Comparison of ENCODE assay signal across 16 mouse cellular contexts in genomic region chrX:160471257-160471786, GRCm38 (mm10). TPM values are rescaled to one million over a fixed set of nuclear protein-coding genes. Genes with fewer than 3 reads are reported as not detected.
DNase-seq lines count a peak whose midpoint lies in the region; ATAC-seq and TF ChIP-seq lines count a peak whose summit lies in the region.
"Had no signal": no experiment of that assay in that cellular context is flagged by ENCODE, and none has a peak within 500 bp of the region (broad histone marks: within the 10 kb centered on the region; RNA-seq: fewer than 3 reads in every experiment).

No protein-coding gene starts in this region.

- no peak for TF ChIP-seq CTCF in Patski (IDR thresholded peaks at IDR 0.05)

- DNase-seq in adrenal gland, postnatal 10 days: peak; percentile 2
- no peak for DNase-seq in adrenal gland, postnatal 25 days
- DNase-seq in kidney, adult 9 months: peak; percentile 21
- DNase-seq in kidney, postnatal 10 days: no peak
- peak; percentile 43 for DNase-seq in Patski (ENCODE audit: low read depth, low spot score)
- DNase-seq: cerebellum, adult 2 months; cerebellum, postnatal 10 days; forebrain, postnatal 0 days; gastrocnemius, postnatal 14 days had no signal

- H3K4me1 ChIP-seq in midbrain, embryonic 16.5 days (ENCODE audit: control insufficient read depth, insufficient read depth, low read length): no peaks in the 10 kb centered on the region
- H3K4me1 ChIP-seq: embryonic facial prominence, embryonic 10.5 days; forebrain, embryonic 13.5 days; heart, embryonic 12.5 days; hindbrain, embryonic 10.5 days had no signal

- peak; percentile 57 for ATAC-seq in Patski
- ATAC-seq in midbrain, embryonic 16.5 days: peak; percentile 76
- ATAC-seq: forebrain, embryonic 13.5 days; forebrain, postnatal 0 days had no signal

- CTCF ChIA-PET in Patski (lab: Charles Lee): interaction anchor here (0.9 to 1.6 kb wide), 3 partner anchors 13 to 20 kb away, joined by 4 to 6 read pairs (median 4); no protein-coding TSS in a partner anchor

- H3K4me2 ChIP-seq in midbrain, embryonic 16.5 days (ENCODE audit: low read length): no peak overlapping the region
- H3K4me2 ChIP-seq: forebrain, embryonic 13.5 days; heart, embryonic 12.5 days; hindbrain, embryonic 14.5 days had no signal

- WGBS in midbrain, embryonic 16.5 days: 78% methylated on average over 3 of the region's 3 CpGs

- no peak overlapping the region for H3K9ac ChIP-seq in midbrain, embryonic 16.5 days (ENCODE audit: low read depth, low read length)
- H3K9ac ChIP-seq: forebrain, embryonic 13.5 days; forebrain, postnatal 0 days; heart, embryonic 12.5 days; hindbrain, embryonic 14.5 days had no signal

- no peak overlapping the region for H3K27ac ChIP-seq in midbrain, embryonic 16.5 days (ENCODE audit: low read length)
- H3K27ac ChIP-seq: embryonic facial prominence, embryonic 10.5 days; forebrain, embryonic 13.5 days; hindbrain, embryonic 10.5 days; hindbrain, embryonic 14.5 days had no signal

- H3K9me3 ChIP-seq in midbrain, embryonic 16.5 days (replicated peaks; ENCODE audit: control insufficient read depth, low read length, poor library complexity, severe bottlenecking): no peaks in the 10 kb centered on the region
- H3K9me3 ChIP-seq: embryonic facial prominence, embryonic 10.5 days; forebrain, embryonic 13.5 days; heart, embryonic 12.5 days; hindbrain, embryonic 10.5 days had no signal

- peaks cover 14% of the 10 kb centered on the region for H3K27me3 ChIP-seq in Patski
- H3K27me3 ChIP-seq in midbrain, embryonic 16.5 days (ENCODE audit: control insufficient read depth, insufficient read depth, low read depth, low read length): no peaks in the 10 kb centered on the region; the same call in none of the 2 replicates
- H3K27me3 ChIP-seq: CH12.LX had no signal

- in situ Hi-C loops in Patski (cut with MboI; ENCODE audit: low pct_unique_long_range_greater_than_20kb): no loop called here

- POLR2A ChIA-PET in Patski (lab: Charles Lee): interaction anchor here (1.1 kb wide), 1 partner anchor 30 kb away, joined by 4 read pairs; the partner anchor contains the start of gene Phka2

- H3K4me3 ChIP-seq in midbrain, embryonic 16.5 days (ENCODE audit: low read depth, low read length): no peak overlapping the region
- H3K4me3 ChIP-seq: embryonic facial prominence, embryonic 10.5 days; forebrain, embryonic 13.5 days; heart, embryonic 12.5 days; hindbrain, embryonic 10.5 days had no signal

- no peaks in the 10 kb centered on the region for H3K36me3 ChIP-seq in midbrain, embryonic 16.5 days (ENCODE audit: control insufficient read depth, insufficient read depth, low read length)
- H3K36me3 ChIP-seq: embryonic facial prominence, embryonic 10.5 days; heart, embryonic 12.5 days; hindbrain, embryonic 10.5 days had no signal

RNA-seq across cellular contexts. Expression of gene Phka2, which starts 30.6 kb away (rescaled TPM):
- total RNA-seq in adrenal gland, postnatal 10 days (2021): 10 to 100 TPM; 22.3 to 29.3 TPM
- total RNA-seq in adrenal gland, postnatal 25 days (2021): 26.0 and 37.9 TPM in 2 replicates
- 17.6 TPM for polyA plus RNA-seq in Patski (2021)
- 9.1 and 10.1 TPM in 2 replicates for polyA plus RNA-seq in midbrain, embryonic 16.5 days (2015; fragmentation: Nextera tagmentation; extraction: Ambion mirVana)

Comparison
In these comparisons a context has a peak if more than half of its experiments do, and no peak if none do; other contexts are left out.
1. DNase-seq: peak in adrenal gland, postnatal 10 days (single experiment), kidney, adult 9 months (single experiment) and Patski (single experiment); none in adrenal gland, postnatal 25 days (single experiment) and kidney, postnatal 10 days (single experiment).